Mouse (Mus musculus): ENCODE results near the gene Atp2b2. TPM values are rescaled to one million over a fixed set of nuclear protein-coding genes. Genes with fewer than 3 reads are reported as not detected.

Gene Atp2b2
- total and polyA plus RNA-seq, 3 experiments, result 0.04 TPM; not detected in 2

DNA sequence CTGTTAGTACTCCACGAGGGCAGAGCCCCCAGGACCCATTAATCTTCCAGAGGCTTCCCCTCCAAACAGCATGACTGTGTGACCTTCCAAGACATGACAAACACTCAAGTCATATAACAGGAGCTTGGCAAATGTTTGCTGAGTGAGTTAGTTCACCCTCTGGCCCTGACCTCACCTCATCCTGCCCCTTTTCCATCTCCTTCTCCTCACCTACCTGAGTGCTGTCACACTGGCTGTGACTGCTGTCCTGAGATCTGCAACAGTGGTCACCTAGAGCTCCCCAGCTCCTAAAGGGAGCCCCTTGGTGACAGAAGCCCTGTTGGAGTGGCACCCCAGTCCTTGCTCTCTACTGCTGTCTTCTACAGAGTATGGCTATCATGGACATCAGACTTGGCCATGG lies 31.8 kb upstream of the Atp2b2 start:
- Histone ChIP-seq H3K27me3 (ENCODE audit: control insufficient read depth in 1 of 2, insufficient read depth in 2 of 2, low read length in 2 of 2) (no peaks in the 10 kb centered on the region), H3K79me2 (ENCODE audit: control insufficient read depth, insufficient read depth, low read length, poor library complexity) (no peaks in the 10 kb centered on the region), H3K9me3 (replicated peaks; ENCODE audit: insufficient read depth, low read length) (no peaks in the 10 kb centered on the region), H3K9ac (ENCODE audit: control insufficient read depth, low read depth, low read length, poor library complexity, severe bottlenecking) (no peak overlapping the region), H3K4me3 (ENCODE audit: control insufficient read depth in 1 of 2, insufficient read depth in 1 of 2, low read depth in 2 of 2, low read length in 2 of 2) (no peak overlapping the region), H3K4me1 (ENCODE audit: control insufficient read depth in 1 of 2, insufficient read depth in 2 of 2, low read length in 2 of 2) (no peaks in the 10 kb centered on the region), H3K27ac (ENCODE audit: control insufficient read depth, low read depth, low read length) (no peak overlapping the region), H3K36me3 (ENCODE audit: control insufficient read depth in 1 of 2, insufficient read depth in 2 of 2, low read length in 2 of 2) (no peaks in the 10 kb centered on the region)
- DNase-seq (ENCODE audit: low read depth, low spot score), result no peak
- TF ChIP-seq RCOR1 (IDR thresholded peaks at IDR 0.05; ENCODE audit: low read depth, low read length) (no peak), ETS1 (IDR thresholded peaks at IDR 0.05; ENCODE audit: low read depth, low read length) (no peak), JUND (IDR thresholded peaks at IDR 0.05; ENCODE audit: low read depth, low read length) (no peak), HCFC1 (IDR thresholded peaks at IDR 0.05; ENCODE audit: low read depth, low read length) (no peak), ZMIZ1 (IDR thresholded peaks at IDR 0.05; ENCODE audit: low read depth, low read length) (no peak), SMC3 (IDR thresholded peaks at IDR 0.05; ENCODE audit: low read depth, low read length) (no peak), MYC (IDR thresholded peaks at IDR 0.05; ENCODE audit: low read depth, low read length) (no peak), MYB (IDR thresholded peaks at IDR 0.05; ENCODE audit: low read depth, low read length) (no peak), MAFK (IDR thresholded peaks at IDR 0.05; ENCODE audit: borderline replicate concordance, low read depth, low read length) (no peak)

DNA sequence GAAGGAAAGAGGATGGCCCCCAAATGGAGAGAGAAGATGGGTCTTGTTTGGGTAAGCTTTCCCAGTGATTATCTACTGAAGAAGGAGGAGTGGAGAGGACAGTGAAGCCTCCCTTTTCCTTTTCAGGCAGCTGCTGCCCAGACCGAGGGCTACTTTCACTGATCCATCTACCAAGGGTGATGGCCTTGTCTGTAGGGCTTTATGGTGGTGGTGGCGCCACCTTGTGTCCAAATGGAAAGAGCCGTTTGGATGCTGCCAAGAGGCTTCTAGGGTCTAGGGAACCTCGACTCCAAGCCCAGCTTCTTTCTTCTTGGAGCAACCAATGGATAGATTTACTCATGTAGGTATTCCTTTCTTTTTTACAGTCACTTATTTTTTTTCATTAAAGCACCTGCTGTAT lies 29.2 kb upstream of the Atp2b2 start:
- Histone ChIP-seq H3K27me3 (ENCODE audit: control insufficient read depth in 1 of 2, insufficient read depth in 2 of 2, low read length in 2 of 2) (no peaks in the 10 kb centered on the region), H3K9me3 (replicated peaks; ENCODE audit: insufficient read depth, low read length) (no peaks in the 10 kb centered on the region), H3K36me3 (ENCODE audit: control insufficient read depth in 1 of 2, insufficient read depth in 2 of 2, low read length in 2 of 2) (no peaks in the 10 kb centered on the region), H3K27ac (ENCODE audit: control insufficient read depth, low read depth, low read length) (no peak overlapping the region), H3K4me1 (ENCODE audit: control insufficient read depth in 1 of 2, insufficient read depth in 2 of 2, low read length in 2 of 2) (no peaks in the 10 kb centered on the region), H3K4me3 (ENCODE audit: control insufficient read depth in 1 of 2, insufficient read depth in 1 of 2, low read depth in 2 of 2, low read length in 2 of 2) (no peak overlapping the region), H3K79me2 (ENCODE audit: control insufficient read depth, insufficient read depth, low read length, poor library complexity) (no peaks in the 10 kb centered on the region), H3K9ac (ENCODE audit: control insufficient read depth, low read depth, low read length, poor library complexity, severe bottlenecking) (no peak overlapping the region)
- TF ChIP-seq SMC3 (IDR thresholded peaks at IDR 0.05; ENCODE audit: low read depth, low read length) (peak; percentile 30), SIN3A (IDR thresholded peaks at IDR 0.05; ENCODE audit: low read length) (no peak), BHLHE40 (IDR thresholded peaks at IDR 0.05; ENCODE audit: borderline replicate concordance, low read depth, low read length) (no peak), HCFC1 (IDR thresholded peaks at IDR 0.05; ENCODE audit: low read depth, low read length) (no peak), KAT2A (conservative IDR thresholded peaks at IDR 0.05; ENCODE audit: low read depth, low read length) (no peak), TBP (IDR thresholded peaks at IDR 0.05; ENCODE audit: low read depth, low read length) (no peak), MXI1 (IDR thresholded peaks at IDR 0.05; ENCODE audit: low read depth, low read length) (no peak), NELFE (IDR thresholded peaks at IDR 0.05; ENCODE audit: low read depth, low read length) (no peak), ZKSCAN1 (IDR thresholded peaks at IDR 0.05; ENCODE audit: low read depth, low read length) (no peak), UBTF (IDR thresholded peaks at IDR 0.05; ENCODE audit: borderline replicate concordance, insufficient read depth, low read depth, low read length) (no peak), POLR2AphosphoS2 (IDR thresholded peaks at IDR 0.05; ENCODE audit: low read length) (no peak), MAFK (IDR thresholded peaks at IDR 0.05; ENCODE audit: borderline replicate concordance, low read depth, low read length) (no peak), RCOR1 (IDR thresholded peaks at IDR 0.05; ENCODE audit: low read depth, low read length) (no peak), POLR2A (IDR thresholded peaks at IDR 0.05; ENCODE audit: control insufficient read depth in 1 of 2, insufficient read depth in 1 of 2, low read depth in 1 of 2, low read length in 2 of 2, poor library complexity in 1 of 2) (no peak), ZNF384 (IDR thresholded peaks at IDR 0.05; ENCODE audit: low read depth, low read length) (no peak), TAL1 (IDR thresholded peaks at IDR 0.05; ENCODE audit: low read length) (no peak), CTCF (IDR thresholded peaks at IDR 0.05 in 2 of 3, conservative IDR thresholded peaks at IDR 0.05 in 1 of 3; ENCODE audit: control insufficient read depth in 1 of 3, insufficient read depth in 1 of 3, low read depth in 2 of 3, low read length in 3 of 3, poor library complexity in 1 of 3, severe bottlenecking in 1 of 3) (peak in 2 of 3 experiments; percentile 16 to 32; a peak in 4 of 6 replicates)
- DNase-seq (ENCODE audit: low read depth, low spot score), result peak; percentile 3

Measured in MEL (cell line).